Mouse (Mus musculus): Measurements from ENCODE around the gene Dnm3. TPM values are rescaled to one million over a fixed set of nuclear protein-coding genes. Genes with fewer than 3 reads are reported as not detected.

Gene Dnm3
- total RNA-seq, 2 experiments from 2014 or later: 107 to 110 TPM

DNA sequence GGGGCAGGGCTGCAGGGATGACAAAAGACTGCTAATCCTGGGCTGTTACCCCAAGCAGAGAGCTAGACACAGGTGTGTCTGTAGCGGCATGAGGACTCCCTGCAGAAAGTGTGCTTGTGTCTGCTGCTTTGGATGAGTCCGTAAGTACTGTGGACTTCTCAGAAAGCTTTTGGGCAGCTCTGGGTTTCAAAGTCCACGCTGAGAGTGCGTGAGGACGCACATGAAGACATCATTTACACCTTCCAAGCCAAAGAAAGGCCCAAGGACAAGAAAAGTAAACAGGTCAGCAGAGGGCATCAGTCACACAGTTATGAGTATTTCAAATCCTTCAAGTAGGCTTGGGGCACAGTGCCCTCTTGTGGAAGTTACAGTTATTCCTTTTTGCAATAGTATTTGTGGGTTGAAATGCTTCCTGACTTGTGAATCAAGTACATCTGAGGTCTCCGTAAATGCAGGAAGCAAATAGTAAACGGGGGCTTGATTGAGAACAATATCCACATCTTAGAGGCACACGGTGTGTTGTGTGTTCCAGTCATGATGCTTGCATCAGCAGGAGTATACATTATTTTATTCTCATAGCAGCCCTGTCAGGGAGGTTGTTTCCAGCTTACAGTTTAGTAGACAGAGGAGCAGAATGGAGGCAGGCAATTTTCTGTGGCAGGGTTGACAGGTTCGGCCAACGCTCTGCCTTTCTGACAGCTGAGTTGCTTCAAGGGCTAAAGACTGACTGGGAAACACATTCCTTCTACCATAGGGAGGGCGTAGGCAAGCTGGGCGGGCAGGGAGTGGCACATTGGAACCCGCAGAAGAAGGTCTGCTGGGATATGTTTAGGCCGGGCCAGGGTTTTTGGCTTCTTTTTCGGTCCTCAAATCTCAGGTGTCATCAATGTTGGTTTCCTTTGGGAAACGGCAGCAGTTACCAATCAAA, 501.3 kb downstream of the Dnm3 start:
- peak; percentile 76 for DNase-seq
- intact Hi-C loops (cut with DNase I): no loop called here

GRCm38 (mm10) chr1:161972233-161972632, 505.6 kb downstream of the Dnm3 start:
- DNase-seq: no peak
- intact Hi-C loops (cut with DNase I): no loop called here

DNA sequence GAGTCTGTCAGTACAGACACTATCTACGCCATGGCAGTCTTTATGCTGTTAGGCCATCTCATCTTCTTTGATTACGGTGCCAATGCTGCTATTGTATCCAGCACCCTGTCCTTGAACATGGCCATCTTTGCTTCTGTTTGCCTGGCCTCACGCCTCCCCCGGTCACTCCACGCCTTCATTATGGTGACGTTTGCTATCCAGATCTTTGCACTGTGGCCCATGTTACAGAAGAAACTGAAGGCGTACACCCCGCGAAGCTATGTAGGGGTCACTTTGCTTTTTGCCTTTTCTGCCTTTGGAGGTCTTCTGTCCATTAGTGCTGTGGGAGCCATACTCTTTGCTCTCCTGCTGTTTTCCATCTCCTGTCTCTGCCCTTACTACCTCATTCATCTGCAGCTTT, 507.0 kb downstream of the Dnm3 start:
- no peak for DNase-seq
- intact Hi-C loops (cut with DNase I): no loop called here

DNA sequence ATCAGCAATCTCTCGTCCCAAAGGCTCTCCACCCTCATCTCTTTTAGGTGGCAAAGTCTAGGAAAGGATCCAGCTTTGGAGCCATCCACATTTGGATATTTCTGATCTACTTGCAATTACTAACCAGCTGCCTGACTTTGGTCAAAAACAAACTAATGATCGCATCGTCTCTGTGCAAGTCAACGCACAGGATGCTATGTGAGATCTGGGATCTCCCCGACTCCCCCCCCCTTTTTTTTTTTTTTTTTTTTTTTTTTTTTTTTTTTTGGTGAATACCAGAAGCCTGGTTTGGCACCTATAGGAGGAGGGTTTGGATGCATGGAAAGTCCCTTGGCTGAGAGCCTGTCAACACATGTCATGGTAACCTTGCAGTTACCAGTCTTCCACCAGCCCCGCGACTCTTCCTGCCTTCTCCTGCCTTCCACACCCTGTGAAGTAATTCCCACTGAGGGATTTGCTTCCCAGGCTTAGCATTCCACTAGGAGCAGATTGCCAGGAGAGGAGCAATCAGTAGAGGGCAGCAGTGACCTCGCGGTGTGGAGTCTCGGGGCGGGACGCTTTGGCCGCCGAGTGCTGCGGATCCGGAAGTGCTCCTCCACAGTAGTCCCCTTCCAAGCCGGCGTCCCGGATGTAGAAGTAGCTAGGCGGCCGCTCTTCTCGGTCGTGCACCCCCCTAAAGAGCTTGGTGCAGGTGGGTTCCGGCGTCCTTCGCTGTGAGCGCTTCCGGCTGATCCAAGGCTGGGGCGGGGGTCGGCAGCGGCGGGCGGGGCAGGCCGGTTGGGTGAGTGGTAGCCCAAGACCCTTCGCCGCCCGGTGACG, 509.0 kb downstream of the Dnm3 start, which contains the start of gene Pigc:
Gene Pigc, plus strand, starts transcription at position 598 of the 819 bp plus-strand sequence.
- intact Hi-C loops (cut with DNase I): loop anchor here (10.0 kb wide), 1 partner anchor 224 kb away; no protein-coding TSS in a partner anchor
- DNase-seq: peak; percentile 96

- DNase-seq: no peak
- intact Hi-C loops (cut with DNase I): loop anchor here (10.0 kb wide), 1 partner anchor 223 kb away; no protein-coding TSS in a partner anchor
These were observed 509.9 kb downstream of the Dnm3 start for GRCm38 (mm10) chr1:161967936-161968335.

- intact Hi-C loops (cut with DNase I): loop anchor here (5.0 to 10.0 kb wide), 2 partner anchors 85 to 218 kb away; partner anchors contain the start of gene Suco
- no peak for DNase-seq
These were observed 515.1 kb downstream of the Dnm3 start for GRCm38 (mm10) chr1:161962465-161963377.

DNA sequence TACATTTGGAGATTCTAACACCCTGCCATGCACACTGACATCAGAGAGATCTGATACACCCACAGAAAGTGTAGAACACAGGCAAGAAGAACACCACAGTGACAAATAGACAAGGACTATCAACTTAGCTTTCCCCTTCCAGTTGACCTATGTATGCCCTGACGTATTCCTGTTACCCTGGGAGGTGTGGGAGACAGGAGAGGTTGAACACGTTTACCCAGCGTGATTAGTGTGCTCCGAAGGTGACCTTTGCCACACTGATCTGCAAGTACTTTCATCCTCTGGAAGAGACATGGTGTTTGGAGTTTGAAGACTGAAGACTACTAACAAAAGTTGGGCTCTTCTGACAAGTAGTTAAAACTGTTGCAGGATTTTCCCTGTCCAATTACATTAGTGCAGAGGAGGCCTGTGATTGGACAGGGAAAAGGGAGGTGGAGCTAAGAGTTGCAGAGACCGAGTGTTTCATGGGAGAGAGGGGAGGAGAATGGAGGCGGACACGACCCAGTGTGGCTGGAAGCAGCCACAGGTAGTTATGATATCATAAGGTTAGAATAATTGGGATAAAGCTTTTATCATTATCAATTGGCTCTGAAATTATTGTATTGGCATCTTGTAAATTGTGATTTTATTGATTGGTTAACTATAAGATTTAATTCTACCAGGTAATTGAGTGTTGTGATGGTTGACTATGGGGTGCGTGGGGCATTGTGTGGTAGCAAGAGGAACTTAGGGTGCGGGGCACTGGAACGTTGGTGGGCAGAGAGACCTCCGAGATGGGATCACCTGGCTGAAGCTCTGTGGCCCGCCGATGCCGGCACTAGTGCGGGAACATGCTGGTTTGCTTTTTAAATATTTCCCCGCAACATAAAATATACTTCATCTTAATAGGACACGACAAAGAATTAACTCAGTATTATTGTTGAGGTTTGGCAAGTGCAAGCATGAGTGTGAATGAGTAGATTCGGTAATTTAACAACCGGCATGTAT, 519.6 kb downstream of the Dnm3 start:
- intact Hi-C loops (cut with DNase I): no loop called here
- DNase-seq: no peak

GRCm38 (mm10) chr1:161955846-161956245, 522.0 kb downstream of the Dnm3 start:
- no peak for DNase-seq
- intact Hi-C loops (cut with DNase I): no loop called here

- no peak for DNase-seq
- intact Hi-C loops (cut with DNase I): no loop called here
These were observed 525.2 kb downstream of the Dnm3 start for GRCm38 (mm10) chr1:161952599-161952998.

- intact Hi-C loops (cut with DNase I): no loop called here
- DNase-seq: no peak
These were observed 526.6 kb downstream of the Dnm3 start for GRCm38 (mm10) chr1:161951009-161951779.

GRCm38 (mm10) chr1:161942082-161942481, 535.8 kb downstream of the Dnm3 start:
- intact Hi-C loops (cut with DNase I): no loop called here
- no peak for DNase-seq

Small RNA genes within 50 kb of the gene (microRNA-seq; reads per million reads assigned to microRNA genes)
- not detected for gene Mir199a-2
- 233 reads per million, percentile 59 among the genes with 10 or more reads in this experiment for gene Mir214

Other genes with a start within 250 kb of the Dnm3 start
- gene Mettl13, start 70.5 kb upstream of the Dnm3 start, total RNA-seq (2021): 10 to 100 TPM; 14.4 to 19.2 TPM
- 10 to 100 TPM; 61.1 to 63.2 TPM for gene Vamp4, start 92.5 kb upstream of the Dnm3 start, total RNA-seq (2021)
- gene Myoc, start 161.1 kb upstream of the Dnm3 start, total RNA-seq (2021): under 1 TPM; 0.24 to 0.28 TPM
- not detected for gene Myocos, start 180.2 kb upstream of the Dnm3 start, total RNA-seq (2021)